Mouse (Mus musculus): ENCODE data around the gene Smpd1. TPM values are rescaled to one million over a fixed set of nuclear protein-coding genes. Genes with fewer than 3 reads are reported as not detected.

Smpd1 gene
- 10 to 100 TPM; 90.1 to 93.9 TPM for total RNA-seq (2021)
- long read RNA-seq, experiment 1, transcript Smpd1-201 (6 exons, 2,412 nt): major isoform, 159 of 167 reads
- long read RNA-seq, experiment 1, partial matches to known transcripts: 5 of 167 reads
- long read RNA-seq, experiment 1, other reads (novel, unspliced or antisense): 3 of 167 reads
- long read RNA-seq, experiment 2, transcript Smpd1-201 (6 exons, 2,412 nt): major isoform, 140 of 163 reads
- long read RNA-seq, experiment 2, partial matches to known transcripts: 16 of 163 reads
- long read RNA-seq, experiment 2, other reads (novel, unspliced or antisense): 7 of 163 reads

DNA sequence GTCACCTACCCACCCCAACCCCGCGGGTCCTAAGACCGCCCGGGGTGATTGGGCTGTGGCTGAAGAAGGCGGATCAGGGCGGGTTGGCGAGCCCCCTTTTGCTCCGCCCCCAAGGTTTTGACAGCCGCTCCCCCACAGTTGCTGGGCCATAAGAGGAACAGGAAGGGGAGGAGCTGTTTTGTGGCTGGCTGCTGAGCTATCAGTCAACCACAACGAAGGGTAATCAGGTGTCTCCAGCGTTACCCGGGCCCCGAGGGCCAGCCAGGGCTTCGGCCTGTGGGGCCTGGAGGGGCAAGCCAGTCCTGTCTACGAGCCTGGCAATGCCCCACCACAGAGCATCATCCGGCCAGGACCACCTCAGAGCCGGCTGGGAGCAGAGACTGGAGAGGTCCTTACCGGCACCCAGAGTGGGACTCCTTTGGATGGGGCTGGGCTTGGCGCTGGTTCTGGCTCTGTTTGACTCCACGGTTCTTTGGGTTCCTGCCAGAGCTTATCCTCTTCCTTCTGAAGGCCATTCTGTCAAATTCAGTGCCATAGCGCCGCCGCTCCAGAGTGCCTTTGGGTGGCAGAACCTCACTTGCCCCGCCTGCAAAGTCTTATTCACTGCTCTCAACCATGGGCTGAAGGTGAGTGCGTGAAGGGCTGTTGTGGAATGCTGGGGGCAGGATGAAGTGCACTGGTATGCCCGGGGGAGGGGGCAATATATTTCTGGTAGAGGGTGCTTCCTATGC is at the start of gene Smpd1:
Gene Smpd1, plus strand, starts transcription at position 149 of the 731 bp plus-strand sequence.
- DNase-seq (ENCODE audit: low spot score in 2 of 2): peak; percentile 90 to 94

DNA sequence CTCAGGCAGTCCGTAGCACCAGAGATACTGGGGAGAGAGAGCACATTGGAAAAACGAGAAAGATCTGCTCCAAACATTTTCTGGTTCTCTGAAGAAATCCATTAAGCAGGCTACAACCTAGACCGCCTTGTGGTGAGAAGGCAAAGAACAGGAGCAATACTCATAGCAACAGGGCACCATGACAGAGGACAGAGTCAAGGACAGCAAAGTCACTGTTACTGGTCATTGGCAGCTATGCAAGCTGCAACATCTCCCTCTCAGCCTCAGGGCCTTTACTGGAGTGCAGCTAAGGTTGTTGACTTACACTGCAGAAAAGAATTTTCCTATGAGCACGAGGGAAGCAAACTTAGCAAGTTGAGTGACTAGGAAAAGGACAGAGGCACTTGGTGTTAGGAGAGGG is 46.9 kb upstream of the Smpd1 start:
- no peak for DNase-seq (ENCODE audit: low spot score in 2 of 2)

DNA sequence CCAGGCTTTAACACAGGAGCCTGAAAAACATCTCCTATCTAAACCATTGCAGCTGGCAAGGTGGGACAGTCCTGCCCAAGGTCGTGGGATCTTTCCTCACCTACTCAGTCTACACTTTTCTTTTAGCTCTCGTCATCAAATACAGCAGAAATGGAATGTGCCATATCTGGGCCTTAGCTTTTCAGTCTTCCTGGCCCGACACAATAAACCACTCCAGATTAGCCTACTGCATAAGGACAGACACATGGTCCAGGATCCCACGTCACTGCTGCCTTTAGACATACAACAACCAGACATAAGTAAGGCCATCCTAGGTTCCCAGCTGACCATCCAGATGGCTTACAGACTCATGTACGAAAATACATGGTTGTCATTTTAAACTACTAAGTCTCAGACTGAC is 44.0 kb upstream of the Smpd1 start:
- no peak for DNase-seq (ENCODE audit: low spot score in 2 of 2)

DNA sequence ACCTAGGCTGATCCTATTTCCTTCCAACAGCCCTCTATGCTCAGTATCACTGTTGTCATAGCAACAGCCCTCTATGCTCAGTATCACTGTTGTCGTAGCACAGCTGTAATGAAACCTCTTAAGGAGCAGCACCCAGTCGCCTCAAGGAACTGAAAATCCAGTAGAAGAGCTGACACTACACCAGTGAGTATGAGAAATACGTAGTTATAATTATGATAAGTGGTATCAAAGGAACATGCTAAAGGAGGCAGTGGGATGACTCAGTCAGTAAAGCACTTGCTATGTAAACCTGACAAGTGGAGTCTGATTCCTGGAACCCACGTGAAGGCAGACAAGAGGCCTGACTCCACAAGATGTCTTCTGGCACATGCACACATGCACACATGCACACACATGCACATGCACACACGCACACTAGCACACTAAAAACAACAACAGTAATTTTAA is 40.3 kb upstream of the Smpd1 start:
- DNase-seq (ENCODE audit: low spot score in 2 of 2): no peak

DNA sequence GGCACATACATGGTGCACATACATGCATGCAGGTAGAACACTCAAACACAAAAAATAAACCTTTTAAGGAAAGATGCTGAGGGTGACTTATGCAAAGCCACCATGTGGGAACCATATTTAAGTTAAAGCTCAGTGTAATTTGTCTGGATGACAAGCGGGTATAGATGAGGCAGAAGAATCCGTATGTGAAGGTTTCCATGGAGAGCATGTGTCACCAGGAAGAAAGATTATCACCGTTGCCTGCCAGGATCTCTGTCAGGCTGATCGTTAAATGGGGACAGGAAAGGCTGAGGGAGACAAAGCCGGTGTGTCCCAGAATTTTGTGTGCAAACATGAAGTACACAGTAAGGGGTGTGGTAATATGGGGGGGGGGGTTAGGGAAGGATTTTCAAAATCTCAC is 39.6 kb upstream of the Smpd1 start:
- DNase-seq (ENCODE audit: low spot score in 2 of 2): no peak

DNA sequence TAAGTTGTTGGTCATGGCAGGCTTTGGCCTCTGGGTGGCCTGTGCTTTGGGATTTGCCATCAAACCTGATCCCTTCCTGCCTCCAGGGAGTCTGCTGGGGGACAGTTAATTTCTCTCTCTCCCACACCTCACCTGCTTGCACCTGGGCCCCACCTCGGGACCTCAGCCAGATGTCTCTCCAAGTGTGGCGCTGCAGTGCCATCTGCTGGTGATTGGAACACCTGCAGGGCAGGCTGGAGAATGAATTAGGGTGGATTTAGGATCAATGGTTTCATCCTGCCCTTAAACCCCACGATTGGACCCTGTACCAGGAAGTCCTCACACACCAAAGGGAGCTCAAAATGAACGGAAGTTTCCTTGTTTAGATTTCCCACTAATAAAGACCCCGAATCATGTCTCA is 39.0 kb upstream of the Smpd1 start:
- DNase-seq (ENCODE audit: low spot score in 2 of 2): peak; percentile 47 to 49

DNA sequence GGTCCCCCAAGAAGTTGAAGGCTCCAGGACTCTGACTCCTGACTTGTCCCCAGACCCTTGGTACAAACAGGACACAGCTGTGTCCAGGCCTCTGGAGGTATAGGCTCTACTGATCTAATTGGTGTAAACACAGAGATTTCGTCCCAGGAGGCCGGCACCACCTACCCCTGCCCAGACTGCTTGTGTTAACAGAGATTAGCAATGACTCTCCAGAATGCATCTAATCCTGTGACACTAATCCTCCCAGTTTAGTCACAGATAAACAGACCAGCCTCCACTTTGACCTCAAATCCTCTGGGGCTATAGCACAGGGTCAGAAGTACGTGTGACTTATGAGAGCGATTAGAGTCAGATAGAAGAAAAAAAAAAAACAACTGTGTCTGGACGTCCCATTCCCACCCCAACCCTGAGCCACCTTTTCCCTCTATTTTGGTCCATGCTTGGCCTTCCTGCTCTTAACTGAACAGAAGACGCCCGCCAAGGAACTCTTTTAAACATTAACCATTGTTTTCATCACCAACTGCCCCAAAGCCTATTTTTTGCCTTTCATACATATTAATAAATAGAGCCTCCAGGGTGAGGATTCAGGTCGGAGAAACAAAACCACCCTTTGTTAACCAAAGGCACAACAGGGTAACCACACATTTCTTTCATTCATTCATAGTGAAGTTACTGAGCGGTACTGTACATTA is 37.3 kb upstream of the Smpd1 start:
- no peak for DNase-seq (ENCODE audit: low spot score in 2 of 2)

DNA sequence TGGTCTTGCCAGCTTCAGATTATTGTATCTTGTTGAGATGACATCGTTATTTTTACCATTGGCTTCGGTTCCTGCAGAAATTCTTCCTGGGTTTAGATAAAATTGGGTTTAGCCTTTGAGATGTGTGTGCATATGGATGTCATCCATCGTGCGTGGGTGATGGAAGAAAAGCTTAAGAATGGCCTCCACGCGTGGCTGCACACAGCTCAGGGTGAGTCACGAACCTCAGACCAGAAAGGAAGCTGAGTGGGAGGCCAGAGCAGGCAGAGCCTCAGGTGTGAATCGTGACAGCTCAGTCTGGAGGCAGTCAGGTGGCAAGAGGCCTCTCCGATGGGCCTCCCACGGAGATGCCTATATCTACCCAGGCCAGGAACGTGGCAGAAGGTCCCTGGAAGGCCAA is 34.8 kb upstream of the Smpd1 start:
- no peak for DNase-seq (ENCODE audit: low spot score in 2 of 2)

DNA sequence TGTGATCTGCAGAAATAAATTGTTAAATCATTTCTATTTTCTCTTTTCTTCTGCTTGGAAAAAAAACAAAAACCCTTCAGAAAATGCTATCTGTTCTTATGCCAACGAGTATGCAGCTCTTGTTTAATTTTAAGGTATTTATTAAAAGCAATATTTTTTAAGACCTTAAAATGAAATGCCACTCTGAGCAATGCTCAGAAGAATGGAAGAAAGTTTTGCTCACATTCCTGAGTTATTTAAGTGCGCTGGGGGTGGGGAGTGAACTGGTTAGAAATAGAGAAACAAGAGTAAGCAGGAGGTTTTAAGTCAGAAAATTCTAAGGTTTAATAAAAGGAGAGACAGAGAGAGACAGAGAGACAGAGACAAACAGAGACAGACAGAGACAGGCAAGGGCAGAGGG is 34.4 kb upstream of the Smpd1 start:
- no peak for DNase-seq (ENCODE audit: low spot score in 2 of 2)

DNA sequence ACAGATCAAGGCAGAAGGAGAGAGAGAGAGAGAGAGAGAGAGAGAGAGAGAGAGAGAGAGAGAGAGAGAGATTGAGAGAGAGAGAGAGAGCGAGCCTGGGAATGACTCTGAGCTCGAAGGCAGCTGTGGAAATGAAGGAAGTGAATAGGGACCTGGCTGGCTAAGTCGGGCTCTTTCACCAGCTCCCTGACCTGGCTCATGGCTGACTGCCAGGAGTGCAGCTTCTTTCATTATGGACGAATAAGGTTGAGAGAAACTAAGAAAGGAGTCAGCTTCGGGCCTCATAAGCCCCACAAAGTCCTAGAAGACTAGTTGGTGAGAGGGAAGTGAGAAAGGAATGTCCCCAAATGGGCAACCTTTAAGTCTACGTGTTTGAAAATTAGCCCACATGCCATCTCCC is 34.0 kb upstream of the Smpd1 start:
- no peak for DNase-seq (ENCODE audit: low spot score in 2 of 2)

DNA sequence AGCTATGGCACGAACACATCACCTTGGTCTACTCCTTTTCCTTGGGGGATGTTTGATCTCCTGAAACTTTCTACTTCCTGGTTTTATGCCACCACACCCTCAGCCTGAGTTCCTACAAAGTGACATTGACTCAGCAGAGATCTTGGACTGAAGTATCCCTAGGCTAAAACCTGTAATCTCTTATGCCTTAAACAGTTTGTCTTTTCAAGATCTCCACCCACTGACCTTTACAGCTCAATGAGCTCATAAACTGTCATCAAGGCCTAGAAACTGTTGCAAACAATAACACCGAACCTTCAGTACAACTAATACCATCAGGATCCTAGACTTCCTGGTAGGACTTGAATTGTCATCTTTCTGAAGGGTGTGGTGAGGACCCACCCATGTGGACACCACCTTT is 29.9 kb upstream of the Smpd1 start:
- DNase-seq (ENCODE audit: low spot score in 2 of 2): no peak

DNA sequence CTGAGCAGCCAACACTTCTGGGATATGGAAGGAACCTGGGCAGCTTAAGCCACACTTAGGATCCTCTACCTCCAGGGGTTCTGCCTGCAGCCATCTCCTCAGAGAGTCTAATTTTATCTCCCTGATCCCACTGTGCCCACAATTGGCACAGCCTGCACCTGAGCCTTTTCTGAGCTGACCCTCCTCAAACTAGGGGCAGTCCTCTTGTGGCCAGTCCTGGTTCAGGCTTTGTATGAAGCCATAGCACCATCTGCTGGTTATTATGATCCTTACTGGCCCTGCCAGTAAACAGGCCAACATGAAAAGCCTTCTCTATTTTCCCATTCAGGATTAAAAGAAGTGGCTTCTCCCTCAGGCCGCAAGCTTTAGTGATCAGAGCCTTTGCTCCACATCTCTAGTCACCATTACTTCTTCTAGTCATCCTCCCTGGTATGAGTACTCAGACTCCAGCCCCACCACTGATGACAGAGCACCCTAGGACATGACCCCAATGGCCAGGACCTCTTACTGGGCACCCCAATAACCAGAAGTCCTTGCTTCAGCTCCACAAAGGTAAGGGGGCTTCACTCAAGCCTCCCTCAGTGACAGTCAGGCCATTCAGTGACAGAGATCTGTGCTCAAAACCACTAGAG is 26.7 kb upstream of the Smpd1 start:
- DNase-seq (ENCODE audit: low spot score in 2 of 2): peak; percentile 36 to 45

DNA sequence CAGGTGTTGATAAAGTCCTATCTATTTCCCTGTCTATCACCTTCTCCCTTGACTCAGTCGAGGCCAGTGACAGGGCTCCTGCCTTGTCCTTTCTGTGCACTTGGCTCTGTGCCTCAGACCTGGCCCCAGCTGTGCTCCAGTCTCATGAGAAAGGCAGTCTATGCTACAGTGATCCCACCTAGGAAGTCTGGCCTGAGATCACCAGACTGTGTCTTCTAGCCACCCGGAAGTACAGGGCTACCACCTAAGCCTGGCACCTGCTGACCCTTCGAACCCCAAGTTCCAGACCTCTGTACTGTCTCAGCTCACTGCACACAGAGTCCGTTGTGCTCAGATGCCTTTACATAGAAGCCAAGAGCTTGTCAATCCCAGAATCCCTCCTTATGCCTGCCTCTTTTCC is 26.1 kb upstream of the Smpd1 start:
- no peak for DNase-seq (ENCODE audit: low spot score in 2 of 2)

DNA sequence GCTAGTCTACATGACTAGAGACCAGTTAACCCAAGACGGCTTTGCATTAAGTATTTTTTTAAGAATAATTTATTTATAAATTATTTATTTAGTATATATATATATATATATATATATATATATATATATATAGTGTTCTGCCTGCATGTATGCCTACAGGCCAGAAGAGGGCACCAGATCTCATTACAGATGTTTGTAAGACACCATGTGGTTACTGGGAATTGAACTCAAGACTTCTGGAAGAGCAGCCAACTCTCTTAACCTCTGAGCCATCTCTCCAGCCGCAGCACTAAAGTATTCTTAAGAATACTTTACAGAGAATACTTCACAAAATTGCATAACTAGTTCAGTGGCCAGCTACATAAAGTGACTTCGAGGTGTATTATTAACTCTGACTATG is 20.0 kb upstream of the Smpd1 start:
- no peak for DNase-seq (ENCODE audit: low spot score in 2 of 2)

DNA sequence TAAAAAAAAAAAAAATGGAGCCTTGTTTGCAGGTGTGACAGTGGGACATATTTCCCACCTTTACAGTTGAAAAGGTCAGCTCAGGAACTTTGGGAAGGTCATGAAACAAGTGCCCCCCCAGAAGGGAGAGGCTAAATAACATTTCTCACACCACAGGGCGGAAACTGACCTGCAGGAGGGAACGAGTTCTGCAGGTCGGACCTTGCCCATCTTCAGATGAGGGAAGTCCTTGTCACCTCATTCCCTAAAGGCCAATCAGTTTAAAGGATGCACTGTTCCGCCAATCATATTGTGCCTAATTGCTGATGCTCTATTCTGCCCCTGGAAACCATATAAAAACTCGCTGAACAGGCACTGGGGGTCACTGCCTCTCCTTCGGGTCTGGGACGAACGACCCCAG is 8.2 kb upstream of the Smpd1 start:
- DNase-seq (ENCODE audit: low spot score in 2 of 2): no peak

DNA sequence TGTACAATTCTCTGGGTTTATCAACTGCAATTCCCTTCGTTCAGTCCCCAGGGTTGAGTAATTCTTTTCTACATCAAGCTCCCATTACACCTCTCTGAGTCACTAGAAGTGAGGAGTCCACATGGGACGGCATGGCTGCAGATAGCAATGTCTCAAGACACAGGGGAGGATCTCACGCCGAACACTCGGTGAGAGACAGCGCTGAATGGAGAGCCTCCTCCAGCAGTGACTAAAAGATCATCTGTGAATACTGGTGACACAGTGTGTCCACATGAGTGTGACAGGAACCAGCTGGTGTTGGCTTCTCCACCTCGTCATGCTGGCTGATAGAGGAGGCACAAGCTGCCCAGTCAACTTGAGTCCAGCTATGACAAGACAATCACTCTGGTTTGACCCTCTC is 6.2 kb upstream of the Smpd1 start:
- no peak for DNase-seq (ENCODE audit: low spot score in 2 of 2)

DNA sequence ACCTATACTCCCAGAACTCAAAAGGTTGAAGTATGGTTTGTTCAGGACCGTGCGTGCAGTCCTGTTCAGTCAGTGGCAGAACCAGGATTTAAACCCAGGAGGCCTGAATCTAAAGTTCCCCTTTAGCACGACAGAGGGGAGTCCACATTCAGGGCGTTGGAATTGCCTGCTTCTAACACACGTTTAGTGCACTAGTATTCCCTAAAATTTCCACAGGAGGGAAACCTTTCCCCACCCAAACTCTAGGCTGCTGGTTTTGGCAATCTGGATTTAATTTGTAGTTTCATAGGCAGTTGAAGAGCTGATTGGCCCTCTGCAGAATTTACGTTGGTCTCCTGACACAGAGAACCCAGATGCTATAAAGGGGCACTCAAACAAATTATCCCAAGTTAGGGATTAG is 5.1 kb upstream of the Smpd1 start:
- peak; percentile 50 to 76 for DNase-seq (ENCODE audit: low spot score in 2 of 2)

DNA sequence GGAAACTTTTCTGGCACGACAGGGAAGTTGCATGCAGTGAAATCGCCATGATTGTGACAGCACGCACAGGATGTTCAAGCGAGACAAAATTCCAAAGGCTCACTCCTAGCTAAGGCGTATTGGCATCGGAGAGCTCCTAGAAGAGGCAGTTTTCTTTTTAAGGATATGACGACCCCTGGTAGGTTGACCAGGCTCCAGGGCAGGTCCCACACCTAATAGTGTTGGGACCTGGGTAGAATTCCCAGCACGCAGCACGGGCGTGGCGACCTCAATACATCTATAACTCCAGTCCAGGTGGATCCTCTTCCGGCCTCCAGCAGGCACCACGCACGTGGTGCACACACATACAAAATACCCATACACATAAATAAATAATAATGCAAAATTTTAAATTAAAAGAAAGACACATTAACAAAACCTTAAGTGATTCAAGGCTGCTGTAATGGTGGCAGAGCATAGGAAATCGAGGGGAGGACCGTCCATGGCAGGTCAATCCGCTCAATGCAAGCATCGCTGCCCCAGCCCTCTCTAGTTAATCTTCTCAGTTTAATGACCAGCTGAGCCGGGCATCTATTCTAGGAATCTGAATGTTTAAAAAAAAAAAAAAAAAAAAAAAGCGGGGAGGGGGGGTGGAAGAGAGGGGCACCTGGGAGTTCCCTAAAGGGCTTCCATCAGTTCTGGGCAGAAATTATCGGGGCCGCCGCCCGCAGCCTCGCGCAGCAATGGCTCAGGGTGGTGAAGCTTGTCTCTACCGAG is 526 bp upstream of the Smpd1 start:
- peak in 1 of 2 experiments; percentile 13 for DNase-seq (ENCODE audit: low spot score in 2 of 2)

DNA sequence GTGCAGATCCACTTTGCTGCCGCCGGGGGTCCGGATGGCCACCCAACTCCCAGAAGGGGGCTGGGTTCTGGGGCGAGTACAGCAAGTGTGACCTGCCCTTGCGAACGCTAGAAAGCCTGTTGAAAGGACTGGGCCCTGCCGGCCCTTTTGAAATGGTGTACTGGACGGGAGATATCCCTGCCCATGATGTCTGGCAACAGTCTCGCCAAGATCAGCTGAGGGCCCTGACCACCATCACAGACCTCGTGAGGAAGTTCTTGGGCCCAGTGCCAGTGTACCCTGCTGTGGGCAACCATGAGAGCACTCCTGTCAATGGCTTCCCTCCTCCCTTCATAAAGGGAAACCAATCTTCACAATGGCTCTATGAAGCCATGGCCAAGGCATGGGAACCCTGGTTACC is 1.4 kb downstream of the Smpd1 start:
- DNase-seq (ENCODE audit: low spot score in 2 of 2): no peak

DNA sequence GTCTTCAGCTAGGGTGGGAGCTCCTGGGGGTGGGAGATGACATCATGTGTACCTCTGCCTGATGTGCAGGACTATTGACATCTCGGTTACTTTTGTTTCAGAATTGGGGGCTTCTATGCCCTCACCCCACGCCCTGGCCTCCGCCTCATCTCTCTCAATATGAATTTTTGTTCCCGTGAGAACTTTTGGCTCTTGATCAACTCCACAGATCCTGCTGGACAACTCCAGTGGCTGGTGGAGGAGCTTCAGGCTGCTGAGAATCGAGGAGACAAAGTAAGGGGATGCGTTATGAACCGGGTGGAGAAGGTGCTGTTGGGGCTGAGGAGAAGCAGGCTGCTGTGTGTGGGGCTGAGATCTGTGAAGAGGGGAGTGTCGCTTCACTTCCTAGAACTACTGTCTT is 2.2 kb downstream of the Smpd1 start:
- no peak for DNase-seq (ENCODE audit: low spot score in 2 of 2)

DNA sequence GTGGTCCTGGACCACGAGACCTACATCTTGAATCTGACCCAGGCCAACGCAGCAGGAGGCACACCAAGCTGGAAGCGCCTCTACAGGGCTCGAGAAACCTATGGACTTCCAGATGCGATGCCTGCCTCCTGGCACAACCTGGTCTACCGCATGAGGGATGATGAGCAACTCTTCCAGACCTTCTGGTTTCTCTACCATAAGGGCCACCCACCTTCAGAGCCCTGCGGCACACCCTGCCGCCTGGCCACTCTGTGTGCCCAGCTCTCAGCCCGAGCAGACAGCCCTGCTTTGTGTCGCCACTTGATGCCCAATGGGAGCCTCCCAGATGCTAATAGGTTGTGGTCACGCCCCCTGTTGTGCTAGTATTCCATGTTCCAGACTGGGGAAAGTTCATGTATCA is 3.5 kb downstream of the Smpd1 start:
- no peak for DNase-seq (ENCODE audit: low spot score in 2 of 2)

Measured in layer of hippocampus, postnatal 14 days (tissue).